ENCODE assay signal across 9 mouse cellular contexts in genomic region chr11:79223420-79223819, GRCm38 (mm10). TPM values are rescaled to one million over a fixed set of nuclear protein-coding genes. Genes with fewer than 3 reads are reported as not detected.
A peak's percentile ranks its signal among the peaks of the same experiment; 100 is the strongest.
DNase-seq lines count a peak whose midpoint lies in the region; ATAC-seq lines count a peak whose summit lies in the region.
"Had no signal": no experiment of that assay in that cellular context is flagged by ENCODE, and none has a peak within 500 bp of the region (broad histone marks: within the 10 kb centered on the region; RNA-seq: fewer than 3 reads in every experiment).

No protein-coding gene starts in this region.

- no peak overlapping the region for H3K9ac ChIP-seq in forebrain, embryonic 11.5 days (ENCODE audit: low read length)
- H3K9ac ChIP-seq in forebrain, embryonic 12.5 days = no peak overlapping the region
- no peak overlapping the region for H3K9ac ChIP-seq in hindbrain, embryonic 14.5 days

- no peak overlapping the region for H3K4me3 ChIP-seq in forebrain, embryonic 11.5 days (ENCODE audit: low read depth, low read length)
- no peak overlapping the region for H3K4me3 ChIP-seq in forebrain, embryonic 12.5 days (replicated peaks)
- no peak overlapping the region for H3K4me3 ChIP-seq in hindbrain, embryonic 14.5 days (replicated peaks; ENCODE audit: low read length)

- H3K4me1 ChIP-seq in forebrain, embryonic 11.5 days (replicated peaks; ENCODE audit: control insufficient read depth, insufficient read depth, low read length) = peaks cover 2% of the 10 kb centered on the region; the same call in 1 of the 2 replicates
- peaks cover 6% of the 10 kb centered on the region for H3K4me1 ChIP-seq in forebrain, embryonic 12.5 days
- 0 out of 2 replicates have a peak, but pooled peaks cover 5% of the 10 kb centered on the region for H3K4me1 ChIP-seq in hindbrain, embryonic 14.5 days (replicated peaks; ENCODE audit: control insufficient read depth, insufficient read depth, low read length)

- H3K27ac ChIP-seq in forebrain, embryonic 11.5 days (ENCODE audit: low read depth, low read length) = no peak overlapping the region
- H3K27ac ChIP-seq in forebrain, embryonic 12.5 days = no peak overlapping the region
- H3K27ac ChIP-seq in hindbrain, embryonic 14.5 days = no peak overlapping the region

- H3K27me3 ChIP-seq in forebrain, embryonic 11.5 days (ENCODE audit: control insufficient read depth, insufficient read depth, low read length) = no peaks in the 10 kb centered on the region
- no peaks in the 10 kb centered on the region for H3K27me3 ChIP-seq in forebrain, embryonic 12.5 days
- H3K27me3 ChIP-seq in hindbrain, embryonic 14.5 days (ENCODE audit: control insufficient read depth, insufficient read depth, low read length) = no peaks in the 10 kb centered on the region
- H3K27me3 ChIP-seq: Patski had no signal

- ATAC-seq in forebrain, embryonic 11.5 days (replicated peaks; ENCODE audit: low FRiP score) = no peak
- no peak for ATAC-seq in forebrain, embryonic 12.5 days (ENCODE audit: low FRiP score)
- no peak for ATAC-seq in hindbrain, embryonic 14.5 days (ENCODE audit: low FRiP score)
- ATAC-seq: Patski had no signal

- H3K4me2 ChIP-seq in forebrain, embryonic 11.5 days (ENCODE audit: low read depth, low read length, severe bottlenecking) = no peak overlapping the region
- no peak overlapping the region for H3K4me2 ChIP-seq in forebrain, embryonic 12.5 days
- no peak overlapping the region for H3K4me2 ChIP-seq in hindbrain, embryonic 14.5 days (replicated peaks)

- DNase-seq in forebrain, embryonic 11.5 days (ENCODE audit: low spot score) = peak; percentile 45
- peak; percentile 72 for DNase-seq in 3T3-L1 (ENCODE audit: low read depth, low spot score)
- peak; percentile 17 to 27 for DNase-seq in adrenal gland, postnatal 36 days
- peak; percentile 74 for DNase-seq in lung, postnatal 10 days
- no peak for DNase-seq in hindbrain, embryonic 14.5 days (ENCODE audit: low spot score)
- no peak for DNase-seq in left cerebral cortex, adult 9 months (ENCODE audit: low spot score in 2 of 2)
- no peak for DNase-seq in embryo, embryonic 10 days (ENCODE audit: low spot score)

- H3K36me3 ChIP-seq in forebrain, embryonic 11.5 days (ENCODE audit: control insufficient read depth, insufficient read depth, low read length) = no peaks in the 10 kb centered on the region
- no peaks in the 10 kb centered on the region for H3K36me3 ChIP-seq in forebrain, embryonic 12.5 days (replicated peaks)
- no peaks in the 10 kb centered on the region for H3K36me3 ChIP-seq in hindbrain, embryonic 14.5 days (replicated peaks; ENCODE audit: control insufficient read depth, insufficient read depth)

- H3K9me3 ChIP-seq in forebrain, embryonic 11.5 days (ENCODE audit: control insufficient read depth, low read length) = no peaks in the 10 kb centered on the region
- no peaks in the 10 kb centered on the region for H3K9me3 ChIP-seq in forebrain, embryonic 12.5 days
- H3K9me3 ChIP-seq in hindbrain, embryonic 14.5 days (ENCODE audit: control insufficient read depth, low read length) = no peaks in the 10 kb centered on the region

- 91% methylated on average over 6 of the region's 6 CpGs for WGBS in forebrain, embryonic 11.5 days
- 93% methylated on average over 6 of the region's 6 CpGs for WGBS in forebrain, embryonic 12.5 days
- WGBS in hindbrain, embryonic 14.5 days = 92% methylated on average over 6 of the region's 6 CpGs

RNA-seq across cellular contexts. Expression of gene Wsb1, which starts 31.1 kb away (rescaled TPM):
- polyA plus RNA-seq in forebrain, embryonic 11.5 days (2014; fragmentation: Nextera tagmentation; extraction: Ambion mirVana) = 355 and 371 TPM in 2 replicates
- 457 and 459 TPM in 2 replicates for polyA plus RNA-seq in forebrain, embryonic 12.5 days (2016; fragmentation: Nextera tagmentation; extraction: Ambion mirVana)
- 10 to 100 TPM; 39.2 to 49.4 TPM for total RNA-seq in adrenal gland, postnatal 36 days (2021)
- polyA plus RNA-seq in hindbrain, embryonic 14.5 days (2014; fragmentation: Nextera tagmentation; extraction: Ambion mirVana) = 583 and 597 TPM in 2 replicates

Comparison
In these comparisons a context has a peak if more than half of its experiments do, and no peak if none do; other contexts are left out.
1. DNase-seq: peak in forebrain, embryonic 11.5 days (single experiment), 3T3-L1 (single experiment), adrenal gland, postnatal 36 days (2 of 2) and lung, postnatal 10 days (single experiment); none in hindbrain, embryonic 14.5 days (single experiment), left cerebral cortex, adult 9 months (0 of 2) and embryo, embryonic 10 days (single experiment).